Mouse (Mus musculus) embryo, embryonic 10 days (tissue): ENCODE measurements around the gene Vti1a.
A peak's percentile ranks its signal among the peaks of the same experiment; 100 is the strongest.

Experiments used
- DNase-seq: peaks from one replicate; pipeline ENCODE4 v3.0.0-alpha.2; 2015; ENCODE audit warnings: low spot score

Vti1a gene

DNA sequence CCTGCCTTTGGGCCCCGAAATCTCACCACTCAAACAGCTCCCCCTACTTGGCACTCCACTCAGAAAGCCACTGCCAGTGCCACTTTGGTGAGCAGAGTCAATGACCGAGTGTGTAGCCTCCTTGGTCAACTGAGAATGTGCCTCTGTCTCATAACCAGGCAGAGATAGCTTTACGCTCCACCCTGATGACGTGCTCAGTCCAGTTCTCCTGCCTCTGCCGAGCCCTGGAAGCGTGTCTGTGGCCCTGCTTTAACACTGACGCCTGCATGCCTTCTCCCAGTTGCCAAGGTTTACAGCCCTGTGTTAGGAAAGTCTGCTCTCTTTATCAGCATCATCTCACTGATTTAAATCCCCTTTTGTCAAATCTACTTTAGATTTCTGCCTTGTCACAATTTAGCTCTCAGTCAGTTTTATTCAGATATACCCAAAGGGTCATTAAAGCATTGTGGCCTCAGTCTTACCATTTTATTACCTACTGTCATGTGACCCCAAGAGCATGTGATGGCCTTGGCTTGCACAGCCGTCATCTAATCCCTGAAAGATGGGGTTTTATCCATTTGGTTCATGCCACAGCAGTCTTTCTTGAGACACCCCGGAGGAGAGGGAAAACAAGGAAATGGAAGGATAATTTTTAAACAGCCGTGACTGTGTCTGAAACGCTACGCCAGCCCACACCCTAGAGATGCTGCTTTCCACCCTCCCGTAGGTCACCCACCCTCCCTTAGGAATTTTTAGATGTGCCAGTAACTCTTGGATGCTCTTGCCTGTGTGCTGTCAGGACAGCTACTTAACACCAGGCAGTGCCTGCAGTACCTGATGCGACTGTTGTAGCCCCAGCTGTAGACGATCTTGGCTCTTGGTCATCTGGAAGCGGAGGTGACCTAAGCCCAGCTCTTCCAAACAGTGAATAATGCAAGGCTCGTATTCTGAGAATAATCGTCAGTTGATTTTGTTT lies 269.5 kb downstream of the Vti1a start:
- no peak for DNase-seq

DNA sequence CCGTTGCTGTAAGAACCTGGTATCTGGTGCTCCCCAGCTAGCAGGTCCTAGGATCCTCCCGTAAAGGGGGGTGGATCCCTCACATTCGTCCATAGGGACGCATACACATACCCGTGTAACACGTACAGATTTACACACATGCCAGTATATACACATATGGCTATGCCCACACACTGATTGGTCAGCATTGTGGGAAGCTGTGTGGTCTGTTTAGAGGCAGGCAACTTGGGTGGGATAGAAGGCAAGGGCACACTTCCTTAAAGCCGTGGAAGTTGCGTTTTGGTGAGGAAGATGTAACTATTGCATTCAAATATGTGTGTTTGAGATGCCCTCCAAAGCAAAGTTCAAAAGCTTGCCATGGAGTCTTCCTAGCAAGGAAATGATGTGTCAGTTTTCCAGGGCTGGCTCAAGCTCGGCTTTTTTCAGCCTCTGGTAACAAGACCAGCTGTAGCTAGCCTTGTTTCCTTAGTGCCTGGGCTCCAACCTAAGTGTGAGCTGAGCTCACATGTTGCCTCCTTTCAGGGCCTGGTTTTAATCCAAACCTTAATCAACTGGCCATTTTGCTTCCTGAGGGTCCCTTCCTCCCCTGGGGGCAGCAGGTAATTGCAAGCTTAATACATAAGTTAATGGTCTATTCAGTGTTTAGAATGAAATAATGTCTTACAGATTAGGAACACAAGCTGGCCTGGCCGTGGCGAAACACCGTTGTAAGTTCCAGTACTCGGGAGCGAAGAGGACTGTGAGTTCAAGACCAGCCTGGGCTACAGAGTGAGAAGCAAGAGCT lies 271.7 kb downstream of the Vti1a start:
- peak; percentile 19 for DNase-seq

DNA sequence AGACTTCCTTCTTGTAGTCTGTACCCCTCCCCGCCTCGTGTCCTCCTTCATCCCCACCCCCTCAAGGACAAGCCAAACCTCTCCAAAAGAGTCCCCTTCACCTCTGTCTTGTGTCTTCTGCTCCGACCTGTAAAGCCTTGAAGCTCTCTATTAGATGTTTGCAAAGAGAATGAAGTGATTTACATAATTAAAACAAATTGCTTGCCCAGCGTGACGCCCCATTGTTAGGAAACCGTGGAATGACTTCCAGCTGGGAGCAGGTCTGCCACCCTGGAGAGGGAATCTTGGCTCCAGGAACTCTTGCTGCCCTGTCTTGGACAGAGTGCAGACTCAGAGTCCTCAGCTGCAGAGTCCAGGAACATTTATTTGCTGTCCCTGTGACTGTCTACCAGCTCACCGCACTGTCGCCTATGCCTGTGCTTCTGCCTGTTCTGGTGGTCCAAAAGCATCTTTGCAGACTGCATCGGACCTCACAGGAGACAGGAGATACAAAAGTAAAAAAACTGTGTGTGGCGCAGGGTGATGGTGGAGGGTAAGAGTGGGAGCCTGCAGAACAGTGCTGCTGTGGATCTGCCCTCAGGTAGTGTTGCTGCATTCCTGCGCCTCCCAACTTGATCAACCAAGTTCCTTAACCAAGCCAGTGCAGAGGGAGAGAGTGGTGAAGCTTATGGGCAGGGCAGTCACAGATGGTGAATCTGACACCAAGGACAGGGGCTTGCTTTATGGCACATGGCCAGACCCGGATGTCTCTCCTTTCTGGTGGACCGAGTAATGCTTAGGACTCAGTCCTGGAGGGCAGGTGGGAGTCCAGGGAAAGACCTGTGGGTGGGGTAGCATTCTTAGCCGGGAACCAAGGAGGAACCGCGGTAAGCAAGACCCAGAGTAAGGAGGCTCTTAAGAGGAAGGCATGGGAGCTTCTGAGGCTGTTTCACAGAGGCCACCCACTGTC lies 273.1 kb downstream of the Vti1a start:
- peak; percentile 17 for DNase-seq

DNA sequence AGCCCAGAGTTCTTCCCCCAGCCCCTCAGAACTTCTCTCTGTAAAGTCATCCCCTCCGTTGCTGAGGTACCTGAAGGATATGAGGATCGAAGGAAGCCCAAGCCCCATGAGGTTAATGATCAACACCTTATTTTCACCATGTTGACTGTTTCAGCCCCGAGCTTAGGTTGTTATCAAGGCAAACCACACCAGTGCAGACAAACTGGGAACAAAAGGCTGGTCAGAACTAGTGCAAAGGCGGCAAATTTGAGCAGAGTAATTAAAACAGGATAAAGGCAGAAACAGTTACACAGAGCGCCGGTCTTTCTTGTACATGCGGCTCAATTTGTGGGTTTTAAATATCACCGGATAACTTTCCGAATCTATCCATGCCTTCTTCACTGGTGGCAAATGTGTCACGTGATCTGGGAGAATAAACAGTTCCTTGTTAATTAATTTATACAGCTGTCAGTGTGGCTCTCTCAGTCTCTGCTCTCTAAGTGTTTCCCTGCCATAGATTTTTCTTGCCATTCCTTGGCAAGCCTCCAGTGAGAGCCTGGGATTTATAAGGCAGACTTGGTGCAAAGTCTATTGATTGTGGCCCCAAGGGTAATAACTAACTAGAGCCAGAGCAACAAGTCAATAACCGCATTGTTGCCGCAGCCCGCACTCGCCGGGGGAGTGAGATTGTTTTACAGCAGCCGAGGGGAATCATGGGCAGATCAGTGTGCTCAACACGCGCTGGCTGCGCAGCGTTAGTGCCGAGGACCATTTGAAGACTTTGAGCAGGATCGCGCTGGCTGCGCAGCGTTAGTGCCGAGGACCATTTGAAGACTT lies 277.0 kb downstream of the Vti1a start:
- DNase-seq: peak; percentile 59

DNA sequence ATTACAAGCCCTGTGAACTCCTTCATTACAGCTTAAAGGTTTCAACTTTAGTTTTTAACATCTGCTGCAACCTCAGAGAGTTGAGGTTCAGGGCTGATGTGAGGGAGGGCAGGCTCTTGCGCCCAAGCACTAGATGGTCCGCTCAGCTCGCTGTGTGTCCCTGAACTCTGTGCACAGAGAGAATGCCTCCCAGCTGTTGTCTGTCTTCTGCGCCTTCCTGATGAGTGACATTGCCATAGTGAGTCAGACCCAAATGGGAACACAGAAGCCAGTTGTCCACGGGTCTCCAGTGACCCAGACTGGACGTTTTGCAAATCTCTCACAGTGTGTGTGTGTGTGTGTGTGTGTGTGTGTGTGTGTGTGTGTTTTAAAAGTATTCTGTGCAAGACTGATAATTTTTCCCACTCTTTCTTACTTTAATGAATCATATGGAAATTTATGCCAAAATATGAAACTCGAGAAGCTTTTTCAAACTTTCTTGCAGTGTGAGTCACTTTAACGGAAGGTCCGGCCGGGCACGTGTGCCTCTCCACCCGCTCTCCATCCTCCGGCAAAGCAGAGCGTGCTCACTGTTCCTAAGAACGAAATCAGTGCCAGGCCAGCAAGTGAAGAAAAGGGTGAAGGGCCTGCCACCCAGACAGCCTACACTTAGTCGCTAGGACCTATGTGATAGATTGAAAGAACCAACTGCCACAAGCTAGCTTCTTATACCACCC lies 277.8 kb downstream of the Vti1a start:
- DNase-seq: peak; percentile 46

DNA sequence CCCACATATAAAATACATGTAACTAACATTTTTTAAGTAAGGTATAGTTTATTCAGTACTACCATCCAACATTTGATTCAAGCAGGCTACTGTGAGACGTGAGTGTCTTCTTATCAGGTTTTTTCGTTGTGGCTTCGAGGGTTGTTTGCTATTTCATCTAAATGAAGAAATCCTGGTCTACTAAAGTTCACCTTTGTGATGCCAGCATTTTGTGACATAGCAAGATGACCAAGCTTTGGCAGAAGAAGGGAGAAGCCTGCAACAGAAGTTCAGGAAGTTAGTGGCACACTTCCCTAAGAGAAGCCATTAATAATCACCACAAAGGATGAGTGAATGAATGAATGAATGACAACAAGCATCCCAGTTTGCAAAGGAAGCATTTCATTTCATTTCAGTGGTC lies 278.4 kb downstream of the Vti1a start:
- DNase-seq: no peak

DNA sequence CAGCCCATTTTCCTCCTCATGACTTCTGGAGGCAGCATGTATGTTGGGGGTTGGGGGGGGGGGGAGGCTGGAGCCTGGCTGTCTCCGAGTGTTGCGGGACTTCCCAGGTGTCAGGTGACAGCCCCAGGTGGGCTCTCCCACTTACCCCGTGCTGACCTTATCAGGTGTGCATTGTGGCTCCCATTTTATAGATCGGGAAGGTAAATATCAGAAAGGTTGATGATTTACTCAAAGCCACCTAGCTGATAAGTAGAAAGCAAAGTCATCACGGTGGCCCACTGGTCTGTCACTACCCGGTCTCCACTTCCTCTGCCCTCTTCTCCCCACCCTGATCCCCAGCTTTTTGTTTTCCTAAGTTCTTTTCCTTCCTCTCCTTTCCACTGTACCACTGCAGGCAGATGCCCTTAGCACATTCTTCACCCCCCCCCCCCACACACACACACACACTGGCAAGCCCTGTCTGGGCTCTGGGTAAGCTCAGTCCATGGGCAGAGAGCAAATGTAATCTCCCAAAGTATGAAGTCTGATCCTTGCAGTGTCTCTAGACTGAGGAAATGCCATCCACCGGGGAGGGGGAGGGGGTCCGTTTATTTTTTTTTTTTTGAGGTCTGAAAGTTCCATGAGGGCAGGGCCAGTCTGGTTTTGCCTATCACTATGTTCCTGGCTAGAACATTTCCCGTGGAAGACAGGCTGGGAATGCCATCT lies 280.0 kb downstream of the Vti1a start:
- DNase-seq: no peak

DNA sequence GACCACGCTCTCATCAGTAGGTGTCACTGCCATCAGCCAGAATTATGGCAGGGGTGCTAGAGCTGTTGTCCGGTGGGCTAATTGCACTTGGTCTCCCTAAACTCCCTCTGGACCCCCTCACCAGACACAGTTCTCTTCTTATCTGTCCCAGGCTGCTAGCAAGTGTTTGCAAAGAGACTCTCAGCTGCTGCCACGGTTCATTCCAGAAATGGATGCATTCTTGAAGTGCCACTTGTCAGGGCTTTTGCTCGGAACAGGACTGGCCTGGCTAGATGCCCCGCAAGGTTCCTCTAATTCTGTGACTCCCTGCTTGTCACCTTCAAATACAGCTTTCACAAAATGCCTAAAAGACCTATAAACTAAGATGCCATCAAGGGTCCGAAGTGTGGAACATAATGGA lies 280.7 kb downstream of the Vti1a start:
- no peak for DNase-seq

DNA sequence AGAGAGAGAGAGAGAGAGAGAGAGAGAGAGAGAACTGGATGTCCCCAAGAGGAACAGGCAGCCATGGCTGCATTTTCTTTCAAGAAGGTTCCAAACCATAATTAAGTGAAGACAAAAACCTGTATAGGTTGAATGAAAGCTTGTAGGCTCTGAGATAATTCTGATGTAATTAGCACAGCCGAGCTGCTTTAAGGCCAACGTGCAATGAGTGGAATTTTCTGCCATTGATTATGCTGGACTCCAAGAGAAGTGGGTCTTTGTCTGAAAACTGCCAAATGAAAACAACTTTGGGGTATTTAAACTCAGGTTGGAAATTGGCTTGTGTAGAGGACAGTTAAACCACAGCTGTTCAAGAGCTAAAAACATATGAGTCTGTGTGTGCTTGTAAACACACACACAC lies 281.2 kb downstream of the Vti1a start:
- no peak for DNase-seq

DNA sequence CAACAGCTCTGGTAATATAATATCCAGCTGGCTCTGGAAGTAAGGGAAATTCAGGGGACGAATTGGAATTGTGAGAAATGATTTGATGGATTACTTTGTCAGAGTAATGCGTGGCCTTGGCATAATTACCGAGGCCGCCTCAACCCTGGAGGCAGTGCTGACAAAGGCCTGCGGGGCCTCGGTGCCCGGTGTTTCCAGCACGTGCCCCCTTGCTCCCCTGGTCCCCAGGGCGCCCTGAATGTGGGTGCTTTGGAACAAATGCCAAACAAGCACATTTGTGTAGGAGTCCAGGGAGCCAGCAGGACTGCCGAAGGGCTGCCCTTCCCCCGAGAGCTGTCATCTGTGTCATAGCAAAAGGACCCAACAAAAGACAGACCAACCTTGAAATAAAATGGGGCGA lies 281.9 kb downstream of the Vti1a start:
- DNase-seq: no peak

DNA sequence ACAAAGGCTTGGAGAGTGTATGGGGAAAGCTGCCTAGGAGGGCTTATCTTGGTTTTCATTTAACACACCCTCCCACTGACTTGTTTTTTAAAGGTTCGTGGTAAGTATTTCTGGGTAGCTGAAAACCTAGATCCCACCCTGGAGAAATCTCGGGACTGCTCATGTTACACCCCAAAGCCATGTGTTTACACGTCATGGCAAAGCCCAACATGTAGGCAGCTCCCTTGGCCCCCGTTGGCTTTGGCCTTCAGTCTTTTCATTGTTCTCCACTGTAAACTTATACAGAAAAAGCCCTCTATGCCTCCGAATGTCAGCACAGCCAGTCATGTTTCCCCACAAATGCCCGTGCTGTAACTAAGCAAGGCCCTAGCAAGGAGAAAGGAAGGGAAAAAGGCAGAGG lies 283.0 kb downstream of the Vti1a start:
- DNase-seq: no peak

DNA sequence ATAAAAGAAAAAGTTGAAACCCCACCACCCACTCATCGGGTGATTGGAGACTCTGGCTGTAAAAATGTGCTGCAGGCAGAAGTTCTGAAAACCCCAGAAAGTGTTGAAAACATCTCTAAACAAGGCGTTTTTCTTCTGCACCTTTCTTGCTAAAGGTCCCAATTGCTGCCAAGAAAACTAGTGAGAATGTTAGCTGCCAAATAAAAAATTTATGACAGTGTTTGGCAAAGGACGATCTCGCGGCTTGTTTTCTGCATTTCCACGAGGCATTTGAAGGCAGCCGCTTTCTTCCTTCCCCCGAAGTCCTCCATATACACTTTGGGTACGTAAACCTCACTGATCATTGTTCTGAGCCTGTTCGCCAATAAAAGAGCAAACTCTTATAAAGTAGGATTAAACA lies 291.6 kb downstream of the Vti1a start:
- no peak for DNase-seq

DNA sequence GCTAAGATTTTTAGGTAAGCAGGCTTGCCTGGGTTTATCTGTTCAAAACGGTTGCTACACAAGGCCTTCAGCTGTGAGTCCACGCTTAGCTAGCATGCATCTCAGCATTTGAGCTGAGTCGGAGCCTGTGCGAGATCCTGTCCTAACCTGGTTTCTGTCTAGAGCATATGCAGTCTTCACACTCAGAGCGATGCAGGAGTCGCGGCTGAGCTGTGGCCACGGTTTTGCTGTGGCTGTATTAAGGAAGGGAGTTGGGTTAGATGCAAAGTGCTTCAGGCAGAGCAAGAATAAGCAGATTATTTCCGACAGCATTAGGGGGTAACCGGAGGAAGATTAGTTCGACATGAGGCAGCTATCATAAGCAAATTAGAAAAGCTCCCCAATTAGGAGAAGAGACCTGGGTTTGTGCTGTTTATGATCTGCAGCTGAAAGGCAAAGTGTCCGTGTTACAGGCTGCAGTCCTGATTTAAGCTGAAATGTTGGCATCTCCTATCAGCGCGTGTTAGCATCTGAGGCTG lies 292.8 kb downstream of the Vti1a start:
- no peak for DNase-seq

DNA sequence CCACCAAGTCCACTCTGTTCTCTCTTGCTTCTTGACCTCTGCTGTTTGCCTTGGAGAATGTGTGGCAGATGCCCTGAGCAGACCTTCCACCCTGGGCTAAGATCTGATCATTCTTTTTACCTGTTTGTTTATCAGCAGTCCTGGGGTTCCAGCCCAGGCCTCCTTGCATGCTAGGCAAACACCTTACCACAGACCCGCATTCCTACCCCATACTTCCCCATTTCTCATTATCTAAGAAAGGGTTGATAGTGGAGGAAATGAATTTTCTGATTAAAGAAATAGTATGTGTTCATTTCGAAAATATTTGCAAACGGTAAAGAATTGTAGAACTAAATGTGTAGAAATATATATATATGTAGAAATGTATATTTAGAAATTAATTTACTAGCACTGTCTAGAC lies 293.7 kb downstream of the Vti1a start:
- no peak for DNase-seq

DNA sequence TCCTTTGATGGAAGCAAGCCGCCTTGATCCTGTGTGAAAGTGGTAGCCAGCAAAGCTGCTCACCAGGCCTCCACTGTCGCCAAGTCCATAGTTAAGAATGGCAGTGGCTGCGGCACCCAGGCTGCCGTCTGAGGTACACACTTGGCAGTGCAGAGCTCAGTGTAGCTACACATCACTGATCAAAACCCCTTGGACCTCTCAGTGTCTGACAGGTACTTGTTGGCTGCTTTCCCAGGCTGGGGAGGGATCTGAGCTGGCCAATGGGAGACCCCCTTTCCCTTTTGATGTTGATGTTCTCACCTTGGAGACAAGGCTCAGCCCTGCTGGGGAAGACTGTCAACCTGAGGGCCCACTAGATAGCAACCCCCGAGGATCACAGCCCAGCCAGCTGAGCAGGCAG lies 299.6 kb downstream of the Vti1a start:
- no peak for DNase-seq

DNA sequence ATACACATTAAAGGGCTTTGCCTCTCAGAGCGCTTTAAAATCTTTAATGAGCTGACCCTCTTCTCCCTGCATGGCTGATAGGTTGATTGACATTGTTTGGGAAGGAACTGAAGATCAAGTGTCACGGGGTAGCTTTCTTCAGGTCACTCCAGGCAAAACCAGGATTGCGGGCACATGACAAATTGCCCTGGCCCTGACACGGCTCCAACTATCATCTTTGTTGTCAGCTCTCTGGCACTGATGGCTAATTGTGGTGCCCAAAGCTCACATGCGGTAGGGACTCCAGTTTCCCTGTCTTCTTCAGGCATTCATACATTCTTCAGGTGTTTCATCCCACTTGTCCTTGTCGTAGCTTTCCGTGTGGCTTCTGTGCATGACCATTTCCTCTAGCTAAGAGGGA lies 300.2 kb downstream of the Vti1a start:
- DNase-seq: no peak

DNA sequence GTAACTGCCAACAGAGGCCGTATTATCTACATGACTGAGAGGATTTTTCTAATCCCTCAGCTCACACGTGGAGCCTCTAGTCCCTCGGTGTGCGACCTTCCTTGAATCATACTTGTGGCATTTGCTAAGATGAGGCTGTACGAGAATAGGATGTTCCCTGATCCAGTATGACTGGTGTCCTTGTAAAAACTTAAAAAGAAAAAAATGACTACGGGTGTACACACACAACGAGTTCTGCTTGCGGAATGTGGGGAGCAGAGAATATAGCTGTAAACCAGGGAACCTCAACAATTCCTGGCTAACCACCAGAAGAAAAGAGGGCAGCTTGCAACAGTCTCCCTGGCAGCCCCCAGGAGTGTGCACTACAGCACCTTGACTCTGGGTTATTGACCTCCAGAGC lies 300.8 kb downstream of the Vti1a start:
- no peak for DNase-seq

DNA sequence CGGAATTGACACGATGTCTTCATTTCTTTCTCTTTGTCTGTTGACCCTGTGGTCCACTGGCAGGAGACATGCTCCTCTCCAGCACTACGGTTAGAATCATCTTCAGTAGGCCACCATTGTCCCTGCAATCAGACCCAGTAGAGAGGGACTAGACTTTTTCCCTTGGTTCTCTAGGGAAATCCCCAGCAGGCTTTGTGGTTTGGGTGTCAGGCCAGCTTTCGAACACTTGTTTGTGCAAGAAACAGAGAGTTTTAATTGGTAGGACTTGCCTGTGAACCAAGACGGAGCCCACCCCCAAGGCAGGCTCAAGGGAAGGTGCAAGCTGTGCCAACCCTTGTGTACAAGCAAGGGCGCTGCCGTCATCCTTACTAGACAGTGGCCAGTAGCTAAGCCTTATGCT lies 302.5 kb downstream of the Vti1a start:
- no peak for DNase-seq

DNA sequence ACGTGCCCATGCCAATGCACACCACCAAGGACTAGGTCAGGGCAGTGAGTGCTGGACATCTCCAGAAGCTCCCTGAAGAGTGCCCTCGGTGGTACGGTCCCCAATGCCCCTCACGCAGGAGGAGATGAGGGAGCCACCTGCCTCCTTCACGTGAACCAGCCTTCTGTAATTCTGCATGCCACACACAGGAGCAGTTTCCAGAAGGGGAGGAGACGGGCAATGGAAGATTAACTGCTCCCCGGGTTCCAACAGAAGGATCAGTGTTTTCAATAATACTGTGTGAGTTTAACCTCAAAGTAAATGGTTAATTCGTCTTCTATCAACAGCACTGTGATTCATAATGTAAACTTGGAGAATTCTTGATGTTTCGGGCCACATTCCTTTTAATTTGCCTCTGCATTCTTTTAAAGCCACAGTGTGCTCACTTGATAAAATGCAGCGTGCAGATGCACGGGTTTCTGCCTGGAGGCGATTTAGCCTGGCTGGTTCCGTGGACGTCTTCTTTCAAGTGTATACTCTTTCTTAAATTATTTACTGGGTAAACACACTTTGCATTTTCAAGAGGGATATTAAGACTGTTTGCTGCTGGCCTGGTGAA lies 304.4 kb downstream of the Vti1a start:
- DNase-seq: no peak
